Mouse (Mus musculus): ENCODE data around the gene Ankrd52. TPM values are rescaled to one million over a fixed set of nuclear protein-coding genes. Genes with fewer than 3 reads are reported as not detected.

The Ankrd52 gene
- polyA plus RNA-seq, 1 experiment = 19.9 TPM

- no peak for DNase-seq (ENCODE audit: low spot score)
Observed at GRCm38 (mm10) chr10:128369599-128369998, 7.3 kb upstream of the Ankrd52 start.

GRCm38 (mm10) chr10:128370021-128370420, 6.9 kb upstream of the Ankrd52 start:
- DNase-seq (ENCODE audit: low spot score) = no peak

GRCm38 (mm10) chr10:128370601-128371000, 6.3 kb upstream of the Ankrd52 start:
- DNase-seq (ENCODE audit: low spot score) = no peak

- DNase-seq (ENCODE audit: low spot score) = no peak
Observed at GRCm38 (mm10) chr10:128372142-128372541, 4.8 kb upstream of the Ankrd52 start.

- DNase-seq (ENCODE audit: low spot score) = no peak
Observed at GRCm38 (mm10) chr10:128372989-128373748, 3.7 kb upstream of the Ankrd52 start.

- no peak for DNase-seq (ENCODE audit: low spot score)
Observed at GRCm38 (mm10) chr10:128374393-128374792, 2.5 kb upstream of the Ankrd52 start.

GRCm38 (mm10) chr10:128376099-128376454, 838 bp upstream of the Ankrd52 start:
- no peak for DNase-seq (ENCODE audit: low spot score)

- DNase-seq (ENCODE audit: low spot score) = no peak
Observed at GRCm38 (mm10) chr10:128377222-128377939, 466 bp downstream of the Ankrd52 start.

- no peak for DNase-seq (ENCODE audit: low spot score)
Observed at GRCm38 (mm10) chr10:128377940-128378448, 1.1 kb downstream of the Ankrd52 start.

GRCm38 (mm10) chr10:128378462-128378861, 1.5 kb downstream of the Ankrd52 start:
- DNase-seq (ENCODE audit: low spot score) = no peak

- DNase-seq (ENCODE audit: low spot score) = no peak
Observed at GRCm38 (mm10) chr10:128379260-128379659, 2.3 kb downstream of the Ankrd52 start.

GRCm38 (mm10) chr10:128380565-128380964, 3.6 kb downstream of the Ankrd52 start:
- no peak for DNase-seq (ENCODE audit: low spot score)

- DNase-seq (ENCODE audit: low spot score) = no peak
Observed at GRCm38 (mm10) chr10:128382482-128382881, 5.6 kb downstream of the Ankrd52 start.

- DNase-seq (ENCODE audit: low spot score) = no peak
Observed at GRCm38 (mm10) chr10:128385902-128386301, 9.0 kb downstream of the Ankrd52 start.

GRCm38 (mm10) chr10:128388941-128389340, 12.0 kb downstream of the Ankrd52 start:
- DNase-seq (ENCODE audit: low spot score) = no peak

GRCm38 (mm10) chr10:128389570-128389969, 12.7 kb downstream of the Ankrd52 start:
- DNase-seq (ENCODE audit: low spot score) = no peak

- no peak for DNase-seq (ENCODE audit: low spot score)
Observed at GRCm38 (mm10) chr10:128390366-128390765, 13.5 kb downstream of the Ankrd52 start.

GRCm38 (mm10) chr10:128391850-128392249, 14.9 kb downstream of the Ankrd52 start:
- no peak for DNase-seq (ENCODE audit: low spot score)

- DNase-seq (ENCODE audit: low spot score) = no peak
Observed at GRCm38 (mm10) chr10:128396017-128396673, 19.2 kb downstream of the Ankrd52 start.

GRCm38 (mm10) chr10:128396716-128397264, 19.9 kb downstream of the Ankrd52 start:
- DNase-seq (ENCODE audit: low spot score) = no peak

- DNase-seq (ENCODE audit: low spot score) = no peak
Observed at GRCm38 (mm10) chr10:128397466-128397865, 20.6 kb downstream of the Ankrd52 start.

GRCm38 (mm10) chr10:128400338-128400737, 23.4 kb downstream of the Ankrd52 start:
- DNase-seq (ENCODE audit: low spot score) = no peak

All from urinary bladder, adult 2 months (tissue).